Mouse (Mus musculus) cortical plate, adult 2 months (tissue): ENCODE results near the gene Tmx2.

Source experiments
- CTCF ChIP-seq: fragments of 200-500 bp; IDR thresholded peaks from 2 replicates; pipeline ENCODE4 v1.5.1; 2011; ENCODE audit warnings: mild to moderate bottlenecking, control low read depth, low read length; ENCODE audit not compliant: insufficient read depth; ENCODE audit errors: extremely low read depth
- POLR2A ChIP-seq: fragments of 200-500 bp; IDR thresholded peaks from 2 replicates; pipeline ENCODE4 v1.6.1; 2011; ENCODE audit warnings: mild to moderate bottlenecking, low read length, control low read depth; ENCODE audit not compliant: insufficient read depth; ENCODE audit errors: extremely low read depth

- TF ChIP-seq CTCF: no peak
- TF ChIP-seq POLR2A: no peak
Observed at GRCm38 (mm10) chr2:84648369-84648768, 30.6 kb downstream of the Tmx2 start.
